Mouse (Mus musculus): Measurements from ENCODE around the gene Teddm1a. TPM values are rescaled to one million over a fixed set of nuclear protein-coding genes. Genes with fewer than 3 reads are reported as not detected.
"Not testable (repeated sequence)": the region's sequence is repeated elsewhere in the genome, so short reads cannot be mapped to it uniquely, and the experiment has no call there.

Teddm1a gene
- total RNA-seq (2014; fragmentation: Nextera tagmentation) (not detected in 2 replicates), total RNA-seq (2017) (not detected in 2 replicates)

DNA sequence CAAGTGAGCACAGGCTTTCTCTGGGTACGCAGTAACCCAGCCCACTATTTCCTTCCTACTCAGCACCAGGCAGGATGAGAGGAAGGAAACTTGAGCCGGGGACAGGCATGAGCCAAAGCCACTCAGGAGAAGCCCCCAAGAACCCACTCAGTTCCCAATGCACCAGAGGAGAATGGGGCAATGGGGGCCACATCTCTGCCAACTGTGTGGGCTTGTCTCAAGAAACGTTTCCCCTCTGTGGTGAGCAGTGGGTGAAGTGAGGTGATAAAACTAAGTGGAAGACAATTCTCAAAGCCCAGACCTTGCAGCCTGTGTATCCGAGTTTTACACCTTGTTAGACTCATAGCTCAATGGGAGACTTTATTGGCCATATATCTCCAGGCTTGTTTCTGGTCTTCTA is at the start of gene Teddm1a:
Gene Teddm1a, plus strand, starts transcription at position 301 of the 400 bp plus-strand sequence.
- no peak for ATAC-seq (replicated peaks; ENCODE audit: poor library complexity, severe bottlenecking)

DNA sequence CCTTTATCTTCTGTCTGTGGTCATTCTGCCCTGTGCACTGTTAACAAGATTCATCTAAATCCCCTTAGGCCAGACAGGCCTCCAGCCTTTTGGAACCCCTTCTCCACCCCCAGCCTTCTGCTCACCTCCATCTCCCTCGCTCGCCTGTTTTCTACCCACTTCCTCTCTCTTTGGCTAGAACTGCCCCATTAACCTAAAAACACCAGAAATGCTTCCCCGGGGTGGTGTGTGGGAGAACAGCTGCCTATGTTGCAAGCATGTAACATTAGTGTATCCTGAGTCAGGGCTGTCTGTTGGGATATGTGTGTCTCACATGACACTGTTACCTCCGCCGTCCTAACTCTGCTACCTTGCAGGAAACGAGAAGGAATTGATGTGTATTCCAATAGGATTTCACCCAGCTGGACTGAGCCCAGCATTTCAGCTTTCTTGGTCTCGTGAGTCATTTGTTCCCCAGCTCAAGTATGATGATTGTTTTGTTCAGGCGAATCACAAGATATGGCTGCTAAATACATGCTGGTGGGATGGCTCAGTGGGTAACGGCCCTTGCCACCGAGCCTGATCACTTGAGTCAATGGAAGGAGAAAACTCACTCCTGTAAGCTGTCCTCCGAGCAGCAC is 49.3 kb upstream of the Teddm1a start:
- peak; percentile 68 for ATAC-seq (replicated peaks; ENCODE audit: poor library complexity, severe bottlenecking)

DNA sequence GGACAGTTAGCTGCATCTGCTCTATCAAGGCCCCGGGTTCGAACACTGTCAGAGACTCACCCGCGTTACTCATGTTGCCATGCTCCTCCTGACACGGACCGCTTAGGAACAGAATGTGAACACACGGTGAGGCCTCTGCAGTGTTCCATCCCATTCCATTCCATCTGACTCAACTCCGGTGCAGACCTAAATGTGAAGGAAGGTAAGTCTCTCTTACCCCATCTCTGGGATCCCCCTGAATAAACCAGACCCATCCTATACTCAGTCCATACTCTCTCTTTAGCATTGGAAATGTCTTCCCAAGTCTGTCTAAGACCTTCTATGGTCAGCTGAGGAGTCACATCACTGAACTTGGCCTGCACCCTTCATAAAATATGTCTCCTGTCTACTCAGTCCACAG is 47.5 kb upstream of the Teddm1a start, which contains the start of gene Rgsl1:
Gene Rgsl1, minus strand, starts transcription at position 101 of the 400 bp plus-strand sequence.
- ATAC-seq (replicated peaks; ENCODE audit: poor library complexity, severe bottlenecking): no peak

DNA sequence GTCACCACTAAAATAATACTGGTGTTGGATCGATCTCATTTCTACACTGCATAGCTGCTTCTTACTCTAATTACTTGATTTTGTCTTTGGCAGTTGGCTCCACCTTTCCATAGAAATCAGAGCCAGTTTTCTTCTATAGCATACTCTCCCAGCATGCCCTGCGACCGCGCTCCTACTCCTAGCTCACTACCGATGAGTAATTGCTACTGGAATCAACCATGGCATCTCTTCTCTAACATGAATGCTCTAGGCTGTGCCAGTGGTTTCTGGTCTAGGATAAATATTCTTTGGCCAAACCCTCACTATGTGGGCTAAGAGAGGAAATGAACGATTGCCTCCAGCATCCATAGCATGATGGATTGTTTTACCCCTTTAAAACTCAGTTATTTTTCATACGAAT is 45.1 kb upstream of the Teddm1a start:
- ATAC-seq (replicated peaks; ENCODE audit: poor library complexity, severe bottlenecking): no peak

DNA sequence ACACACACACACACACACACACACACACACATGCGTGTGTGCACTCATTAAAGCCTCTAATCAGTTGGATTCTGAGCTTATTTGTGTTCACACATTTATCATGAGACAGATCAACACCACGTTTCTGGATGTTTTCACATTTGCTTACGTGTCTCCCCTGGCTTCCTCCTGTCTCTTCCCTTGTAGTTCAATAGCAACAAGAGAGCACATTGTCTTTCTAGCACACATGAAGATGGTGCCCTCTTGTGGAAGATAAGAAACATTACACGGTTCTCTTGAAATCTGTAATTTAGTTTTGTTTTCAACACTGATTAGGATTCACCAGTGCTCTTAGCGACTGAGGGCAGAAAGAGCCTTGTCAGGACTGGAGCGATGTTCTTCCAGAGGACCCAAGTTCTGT is 44.7 kb upstream of the Teddm1a start:
- ATAC-seq (replicated peaks; ENCODE audit: poor library complexity, severe bottlenecking): peak; percentile 81

DNA sequence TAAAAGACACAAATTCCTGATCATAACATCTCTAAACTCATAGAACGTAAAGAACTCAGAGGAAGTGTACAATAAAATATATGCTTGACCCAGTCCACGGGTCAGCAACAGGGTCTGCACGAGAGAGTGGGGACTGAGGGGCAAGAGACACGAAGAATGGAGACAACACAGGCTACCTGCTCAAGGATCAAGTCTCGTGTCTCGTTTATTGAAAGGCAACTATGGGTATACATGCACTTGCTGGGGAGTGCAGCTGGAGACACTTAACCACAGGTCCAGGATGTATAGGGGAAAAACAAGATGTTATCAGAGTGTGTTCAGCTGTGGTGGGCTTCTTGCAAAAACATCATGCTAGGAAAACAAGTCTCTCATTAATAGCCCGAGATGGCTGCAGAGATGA is 38.8 kb upstream of the Teddm1a start:
- not testable (repeated sequence) for ATAC-seq (replicated peaks; ENCODE audit: poor library complexity, severe bottlenecking)

DNA sequence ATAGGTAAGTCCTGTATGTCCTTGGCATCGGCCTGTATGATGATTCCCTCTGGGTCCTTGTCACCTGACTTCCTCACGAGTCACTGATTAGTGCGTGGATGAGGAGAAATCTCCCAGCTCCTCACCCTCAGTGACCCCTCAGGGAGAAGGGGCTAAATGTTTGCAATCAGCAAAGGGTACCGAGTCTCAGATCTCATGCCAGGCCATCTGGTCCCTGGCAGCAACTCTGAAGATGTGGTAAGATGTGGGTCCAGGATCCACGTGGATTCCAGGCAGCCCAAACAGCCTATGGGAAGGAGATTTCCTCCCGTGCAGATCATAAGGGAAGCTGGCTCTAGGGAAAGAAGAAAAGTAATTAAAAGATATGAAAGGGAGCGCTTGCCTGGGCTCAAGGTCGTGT is 35.6 kb upstream of the Teddm1a start:
- no peak for ATAC-seq (replicated peaks; ENCODE audit: poor library complexity, severe bottlenecking)

DNA sequence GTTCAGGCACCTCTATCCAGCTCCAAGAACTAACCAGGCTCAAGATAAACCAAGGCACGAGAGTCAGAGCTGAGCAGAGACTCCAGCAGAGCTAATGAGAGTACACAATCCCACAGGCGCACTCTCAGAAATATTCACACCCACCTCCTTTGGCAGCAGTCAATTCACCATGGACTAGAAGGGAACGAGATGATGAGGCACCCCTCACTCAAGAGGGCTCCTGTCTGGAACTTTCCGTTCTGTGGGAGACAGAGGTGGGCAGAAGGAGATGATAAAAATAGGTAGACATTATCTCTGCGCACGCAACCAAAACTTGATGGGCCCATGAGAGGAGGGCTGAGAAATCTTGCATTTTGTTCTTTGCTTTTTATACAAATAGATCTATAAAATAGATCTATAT is 17.5 kb upstream of the Teddm1a start, which contains the start of gene Teddm1b:
Gene Teddm1b, plus strand, starts transcription at position 301 of the 400 bp plus-strand sequence.
- no peak for ATAC-seq (replicated peaks; ENCODE audit: poor library complexity, severe bottlenecking)

DNA sequence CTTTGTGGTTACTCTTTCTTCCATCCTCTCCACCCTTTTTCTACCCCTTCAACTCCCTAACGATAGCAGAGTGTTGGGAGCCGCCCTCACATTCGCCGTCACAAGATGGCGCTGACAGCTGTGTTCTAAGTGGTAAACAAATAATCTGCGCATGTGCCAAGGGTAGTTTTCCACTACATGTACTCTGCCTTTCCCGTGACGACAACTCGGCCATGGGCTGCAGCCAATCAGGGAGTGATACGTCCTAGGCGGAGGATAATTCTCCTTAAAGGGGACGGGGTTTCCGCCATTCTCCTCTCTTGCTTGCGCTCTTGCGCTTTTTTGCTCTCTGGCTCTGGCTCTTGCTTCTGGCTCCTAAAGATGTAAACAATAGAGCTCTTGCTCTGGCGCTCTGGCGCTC is 11.2 kb upstream of the Teddm1a start:
- not testable (repeated sequence) for ATAC-seq (replicated peaks; ENCODE audit: poor library complexity, severe bottlenecking)

DNA sequence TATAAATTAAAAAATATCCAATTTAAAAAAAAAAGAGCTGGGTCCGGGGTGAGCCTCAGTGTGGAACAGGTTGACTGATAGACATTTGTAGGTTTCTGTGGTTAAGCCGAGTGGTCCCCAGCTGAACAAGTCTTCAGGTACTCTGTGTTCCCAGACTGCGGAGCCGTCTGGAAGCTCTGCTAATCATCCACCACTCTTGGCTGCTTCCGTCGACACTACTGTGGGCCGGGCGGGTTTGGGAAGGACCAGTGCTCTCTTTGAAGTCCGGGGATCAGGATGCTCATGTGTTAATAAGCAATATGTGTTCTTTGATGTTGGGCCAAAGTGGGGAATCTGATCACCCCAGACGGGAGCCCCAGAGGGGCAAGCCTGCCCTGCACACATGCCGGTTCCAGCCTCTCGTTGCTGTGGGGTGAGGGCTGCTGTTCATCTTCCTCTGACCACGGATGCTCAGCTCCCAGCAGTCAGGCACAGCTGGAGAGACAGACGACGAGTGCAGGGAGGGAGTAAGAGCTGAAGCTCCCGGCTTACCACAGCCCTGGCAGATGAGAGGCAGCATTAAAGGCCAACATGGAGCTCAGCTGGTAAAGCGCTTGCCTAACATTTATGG is 5.4 kb upstream of the Teddm1a start:
- no peak for ATAC-seq (replicated peaks; ENCODE audit: poor library complexity, severe bottlenecking)

DNA sequence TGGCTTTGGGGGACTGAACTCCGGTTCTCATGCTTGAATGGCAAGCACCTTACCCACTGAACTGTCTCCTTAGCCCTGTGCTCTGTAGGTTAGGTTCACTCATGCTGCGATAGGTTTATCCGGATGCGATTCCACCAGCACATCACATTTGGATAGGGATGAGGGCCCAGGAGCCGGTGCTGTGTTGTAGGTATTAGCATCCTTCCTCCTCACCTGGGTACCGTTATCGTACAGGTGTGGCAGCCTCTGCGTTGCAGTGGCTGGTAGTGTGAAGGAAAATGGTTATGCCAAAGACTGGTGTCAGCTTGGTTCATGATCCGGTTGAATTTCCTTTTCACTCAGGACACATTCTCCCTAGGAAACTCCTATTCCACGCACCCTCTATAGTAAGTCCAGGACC is 1.4 kb upstream of the Teddm1a start:
- no peak for ATAC-seq (replicated peaks; ENCODE audit: poor library complexity, severe bottlenecking)

DNA sequence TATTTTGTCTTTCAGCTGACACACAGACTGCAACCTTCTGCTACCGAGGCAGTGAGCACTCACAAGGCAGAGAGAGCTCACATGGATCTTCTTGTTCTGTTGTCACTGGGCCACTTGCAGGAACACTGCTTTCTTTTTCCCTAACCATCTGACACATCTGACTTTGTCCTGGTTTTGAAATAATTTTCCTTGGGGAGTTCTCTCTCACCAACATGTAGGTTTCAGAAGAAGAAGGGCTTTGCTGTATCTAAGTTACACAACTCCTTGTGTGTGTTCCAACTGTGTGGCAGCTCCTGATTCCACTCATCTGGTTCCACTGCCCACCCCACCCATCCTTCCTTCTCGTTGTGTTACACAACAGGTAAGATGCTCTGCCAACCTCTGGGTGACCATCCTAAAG is 2.2 kb downstream of the Teddm1a start:
- ATAC-seq (replicated peaks; ENCODE audit: poor library complexity, severe bottlenecking): no peak

DNA sequence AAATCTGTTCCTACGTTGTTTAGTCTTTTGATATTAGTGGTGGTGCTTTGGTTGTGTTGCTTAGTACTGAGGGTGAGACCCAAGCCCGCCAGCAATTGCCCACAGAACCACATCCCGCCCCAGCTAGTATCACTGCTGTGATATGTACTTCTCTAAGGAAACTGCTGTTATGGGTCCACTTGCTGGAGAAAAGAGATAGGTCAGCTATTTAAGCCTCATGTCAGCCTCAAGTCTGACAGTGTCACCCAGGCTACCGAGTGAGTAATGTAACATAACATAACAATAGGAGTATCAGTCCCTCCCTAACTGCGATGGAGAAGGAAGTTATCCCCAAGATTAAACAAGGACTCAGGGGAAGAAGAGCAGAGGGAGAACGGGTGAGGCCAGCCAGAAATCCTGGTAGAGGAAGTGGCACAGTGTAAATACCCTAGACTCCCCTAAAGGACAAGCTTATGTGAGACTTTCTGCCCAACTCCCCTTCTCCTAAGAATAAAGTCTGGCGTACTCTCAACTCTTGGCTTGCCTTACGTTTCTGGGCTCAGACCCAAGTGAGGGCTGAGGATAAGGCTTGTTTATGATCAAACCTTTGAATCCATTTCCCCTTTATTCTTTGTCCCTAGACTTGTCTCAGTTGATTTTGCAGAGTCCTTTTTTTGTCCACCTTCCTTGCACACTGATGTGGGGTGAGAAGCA is 2.8 kb downstream of the Teddm1a start:
- no peak for ATAC-seq (replicated peaks; ENCODE audit: poor library complexity, severe bottlenecking)

DNA sequence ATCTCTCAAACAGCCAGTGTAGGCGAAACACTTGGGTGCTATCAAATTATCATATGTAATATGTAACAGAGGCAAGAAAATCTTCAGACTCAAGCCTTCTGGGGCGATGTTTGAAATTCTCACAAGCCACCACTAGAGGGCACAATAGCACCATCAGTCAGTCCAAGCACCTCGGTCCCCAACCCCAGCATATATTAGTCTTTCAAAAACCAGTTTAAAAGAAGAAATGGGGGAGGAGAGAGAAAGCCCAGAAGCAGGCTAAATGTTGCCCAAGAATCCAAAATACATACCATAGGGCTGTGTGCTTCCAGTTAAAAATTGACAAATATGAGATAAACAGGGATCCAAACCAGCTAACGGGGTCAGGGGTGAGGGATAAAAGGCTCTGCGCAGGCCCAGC is 3.4 kb downstream of the Teddm1a start:
- ATAC-seq (replicated peaks; ENCODE audit: poor library complexity, severe bottlenecking): peak; percentile 38

DNA sequence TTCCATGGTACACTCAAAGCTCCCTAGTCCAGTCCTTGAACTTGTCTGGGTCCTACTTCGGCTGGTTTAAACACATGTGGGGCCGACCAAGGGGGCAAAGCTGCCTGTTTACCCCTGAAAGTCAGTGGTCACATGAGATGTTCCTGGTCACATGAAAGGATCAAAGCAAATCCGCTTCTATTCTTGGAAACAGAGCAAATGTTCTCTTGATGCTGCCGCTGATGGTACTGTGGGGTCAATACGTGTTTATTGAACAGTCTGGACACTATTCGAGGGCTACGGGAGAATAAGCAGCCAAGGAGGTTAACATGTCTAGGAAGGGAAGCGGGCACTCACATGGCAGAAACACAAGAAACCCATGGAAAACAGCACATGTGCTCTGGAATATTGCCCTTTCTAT is 5.7 kb downstream of the Teddm1a start:
- no peak for ATAC-seq (replicated peaks; ENCODE audit: poor library complexity, severe bottlenecking)

DNA sequence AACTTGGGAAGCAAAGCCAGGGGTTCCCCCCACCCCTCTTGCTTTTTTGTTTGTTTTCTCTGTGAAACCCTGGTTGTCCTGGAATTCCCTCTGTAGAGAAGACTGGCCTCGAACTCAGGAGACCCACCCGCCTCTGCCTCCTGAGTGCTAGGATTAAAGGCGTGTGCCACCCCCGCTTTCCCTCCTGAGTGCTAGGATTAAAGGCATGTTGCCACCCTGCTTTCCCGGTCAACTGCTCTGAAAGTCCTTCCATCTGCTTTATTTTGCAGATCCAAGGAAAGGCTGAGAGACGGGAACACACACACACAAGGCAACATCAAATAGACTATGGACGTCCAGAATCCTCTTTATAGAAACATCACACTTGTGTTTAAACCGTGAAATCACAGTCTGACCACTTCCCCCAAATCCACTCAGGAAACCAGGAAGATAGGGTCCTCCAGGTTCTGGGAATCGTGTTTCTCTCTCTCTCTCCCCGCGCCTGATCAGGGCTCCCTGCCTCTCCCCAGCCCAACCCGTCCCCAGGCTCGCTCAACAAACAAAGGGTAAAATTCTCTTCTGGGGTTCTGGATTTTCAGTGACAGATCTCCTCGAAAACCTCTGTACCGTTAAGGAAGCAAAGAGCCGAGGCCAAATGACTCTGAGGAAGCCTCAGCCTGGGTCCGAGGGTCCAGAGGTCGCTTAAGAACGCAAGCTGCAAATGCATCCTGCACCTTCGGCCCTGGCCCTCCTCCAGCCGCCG is 7.6 kb downstream of the Teddm1a start:
- no peak for ATAC-seq (replicated peaks; ENCODE audit: poor library complexity, severe bottlenecking)

DNA sequence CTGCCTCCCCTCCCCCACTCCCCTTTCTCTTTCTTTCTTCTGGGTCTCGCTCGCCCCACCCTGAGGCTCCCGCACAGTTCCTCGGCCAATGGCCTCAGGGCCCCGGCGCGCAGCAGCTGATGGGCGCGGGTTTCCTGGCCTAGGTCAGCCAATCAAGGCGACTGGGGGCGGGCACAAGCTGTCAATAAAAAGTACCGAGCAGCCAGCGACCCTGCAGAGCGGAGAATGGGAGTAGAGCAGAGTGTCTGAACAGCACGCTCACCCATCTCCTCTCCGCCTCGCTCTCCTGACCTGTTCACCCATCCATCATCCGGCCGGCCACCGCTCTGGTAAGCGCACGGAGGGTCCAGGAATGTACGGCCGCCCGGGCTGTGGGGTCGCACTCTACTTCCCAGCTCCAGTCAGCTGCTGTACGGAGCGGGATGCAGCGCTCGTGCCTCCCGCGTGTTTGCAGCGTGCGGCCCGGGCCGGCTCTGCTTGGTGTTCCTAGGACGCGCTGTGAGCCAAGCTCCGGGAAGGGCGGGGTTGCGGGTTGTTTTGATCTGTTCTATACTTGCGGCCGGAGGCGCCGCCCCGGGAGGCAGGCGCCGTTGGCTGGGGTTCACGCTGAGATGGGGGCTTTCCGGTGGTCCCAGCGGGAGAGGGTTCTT is 8.3 kb downstream of the Teddm1a start, which contains the start of the genes Glul and Teddm2:
Gene Glul, plus strand, starts transcription at position 214 of the 650 bp plus-strand sequence.
Gene Teddm2, minus strand, starts transcription at position 498 of the 650 bp plus-strand sequence.
- ATAC-seq (replicated peaks; ENCODE audit: poor library complexity, severe bottlenecking): peak; percentile 84

DNA sequence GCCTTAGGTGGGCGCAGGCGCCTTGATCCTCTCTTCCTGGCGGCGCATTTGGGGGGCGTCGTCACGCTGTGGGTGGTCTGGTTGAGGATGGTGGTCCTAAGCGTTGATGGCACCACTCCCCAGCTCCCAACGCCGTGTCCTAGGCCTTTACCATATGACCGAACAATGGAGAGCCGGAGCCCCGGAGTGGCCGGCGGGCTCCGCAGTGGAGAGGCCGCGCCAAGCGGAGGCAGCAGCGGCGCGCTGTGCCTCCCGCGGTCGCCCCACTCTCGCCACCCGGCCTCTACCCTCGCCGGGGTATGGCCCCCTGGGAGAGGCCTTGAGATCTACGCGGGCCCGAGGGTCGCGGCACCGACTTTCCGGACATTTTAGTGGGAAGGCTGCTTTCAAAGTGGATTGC is 8.8 kb downstream of the Teddm1a start:
- peak; percentile 15 for ATAC-seq (replicated peaks; ENCODE audit: poor library complexity, severe bottlenecking)

DNA sequence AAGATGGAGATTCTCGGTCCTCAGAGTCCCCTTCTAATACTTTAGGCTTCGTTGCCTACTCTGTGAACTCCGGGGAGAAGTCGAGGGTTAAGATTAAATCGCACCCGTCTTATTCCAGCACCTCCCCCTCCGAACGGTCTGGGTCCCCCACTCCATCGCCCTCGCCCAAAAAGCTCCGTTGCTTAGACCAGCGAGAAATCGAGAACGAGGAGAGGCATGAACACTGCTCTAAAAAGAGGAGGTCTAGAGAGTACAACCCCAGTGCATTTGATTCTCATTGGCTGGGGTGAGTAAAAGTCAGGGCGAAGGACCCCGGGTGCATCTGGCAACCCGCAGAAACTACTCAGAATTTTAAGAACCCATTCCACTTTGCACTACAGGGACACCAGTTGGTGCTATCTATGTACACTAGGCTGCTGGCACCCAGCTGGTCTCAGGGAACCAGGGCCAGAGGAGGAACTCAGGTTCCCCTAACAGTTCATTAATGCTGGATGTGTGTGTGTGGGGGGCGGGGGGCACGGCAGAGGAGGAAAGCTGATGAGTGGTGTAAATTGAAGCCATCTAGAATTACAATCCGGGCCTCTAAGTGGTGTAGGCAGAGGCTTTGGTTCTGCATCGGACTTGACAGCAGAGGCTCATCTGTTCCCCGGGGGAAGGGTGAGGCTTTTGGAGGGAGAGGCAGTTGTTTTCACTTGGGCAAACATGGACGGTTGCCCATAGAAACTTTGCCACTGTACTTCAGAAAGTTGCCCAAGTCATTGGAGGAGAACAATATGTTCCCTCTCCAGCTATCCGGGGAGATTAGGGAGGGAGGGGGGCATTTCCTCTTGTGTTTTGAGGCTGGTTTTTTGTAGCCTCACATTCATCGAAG is 9.6 kb downstream of the Teddm1a start:
- peak; percentile 23 for ATAC-seq (replicated peaks; ENCODE audit: poor library complexity, severe bottlenecking)

Data from granulocyte monocyte progenitor cell, adult 5-6 weeks (primary cell).